Mouse (Mus musculus) embryonic facial prominence, embryonic 15.5 days (tissue): Measurements from ENCODE around the gene Foxo1. TPM values are rescaled to one million over a fixed set of nuclear protein-coding genes. Genes with fewer than 3 reads are reported as not detected.

ENCODE experiments used
- ATAC-seq: fragments of 200-750 bp; cut with Nextera tagmentation; 2 replicates; pipeline ENCODE4 v1.8.0; 2017; ENCODE audit warnings: low read depth, moderate TSS enrichment; ENCODE audit not compliant: insufficient number of reproducible peaks, low FRiP score, low TSS enrichment
- H3K27ac ChIP-seq: fragments of 300-500 bp; sonication (generic); replicated peaks from 2 replicates; pipeline ENCODE4 v1.5.1; 2015; ENCODE audit warnings: mild to moderate bottlenecking, inconsistent platforms
- H3K27me3 ChIP-seq: fragments of 300-500 bp; sonication (generic); 2 replicates; pipeline ENCODE4 v1.6.1; 2015; ENCODE audit warnings: inconsistent platforms
- H3K36me3 ChIP-seq: fragments of 300-500 bp; sonication (generic); 2 replicates; pipeline ENCODE4 v1.6.1; 2015; ENCODE audit warnings: mild to moderate bottlenecking, inconsistent platforms
- H3K4me1 ChIP-seq: fragments of 300-500 bp; sonication (generic); 2 replicates; pipeline ENCODE4 v1.6.1; 2015; ENCODE audit warnings: inconsistent platforms
- H3K4me2 ChIP-seq: fragments of 300-500 bp; sonication (generic); replicated peaks from 2 replicates; pipeline ENCODE4 v1.6.1; 2015; ENCODE audit warnings: mild to moderate bottlenecking, inconsistent platforms
- H3K4me3 ChIP-seq: fragments of 300-500 bp; sonication (generic); replicated peaks from 2 replicates; pipeline ENCODE4 v1.5.1; 2015; ENCODE audit warnings: mild to moderate bottlenecking, inconsistent platforms
- H3K9ac ChIP-seq: fragments of 300-500 bp; sonication (generic); 2 replicates; pipeline ENCODE4 v1.6.1; 2015; ENCODE audit warnings: inconsistent platforms
- H3K9me3 ChIP-seq: fragments of 300-500 bp; sonication (generic); replicated peaks from 2 replicates; pipeline ENCODE4 v1.6.1; 2016; ENCODE audit warnings: inconsistent platforms
- WGBS: fragments of 180-500 bp; shearing (Covaris S2); methylation state at CpG from one replicate; pipeline ENCODE4 v1.1.7; 2015; 5-methylcytosine and 5-hydroxymethylcytosine counted together
- polyA plus RNA-seq: library from polyadenylated mRNA; unstranded; fragments of >200 nt; fragmentation: Nextera tagmentation; extraction: Ambion mirVana; gene quantifications from 2 replicates; pipeline ENCODE4 v1.2.1, GENCODE M21; 2015

The Foxo1 gene
- polyA plus RNA-seq, 1 experiment from 2014 or later = 8.2 TPM

DNA sequence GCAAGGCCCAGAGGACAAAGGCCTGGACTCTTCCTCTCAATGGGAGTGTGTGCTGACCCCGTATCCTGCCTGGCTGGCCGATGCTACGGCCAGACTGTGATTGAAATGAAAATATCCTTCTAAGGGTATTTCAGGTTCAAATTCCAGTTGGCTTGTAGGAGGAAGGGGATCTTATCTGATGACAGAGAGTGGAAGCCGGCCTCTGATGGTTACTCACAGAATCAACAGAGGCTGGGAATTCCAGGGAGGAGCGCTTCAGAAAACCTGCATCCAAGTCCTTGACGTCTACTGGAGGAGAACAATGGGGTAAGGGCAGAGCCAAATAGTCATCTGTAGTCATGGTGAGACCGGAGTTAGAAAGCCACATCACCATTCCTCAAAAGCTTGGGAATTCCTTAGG lies 115.2 kb downstream of the Foxo1 start:
- no peak for ATAC-seq
- H3K4me3 ChIP-seq = no peak overlapping the region
- H3K4me2 ChIP-seq = no peak overlapping the region
- H3K4me1 ChIP-seq = no peaks in the 10 kb centered on the region
- H3K9ac ChIP-seq = no peak overlapping the region
- H3K36me3 ChIP-seq = no peaks in the 10 kb centered on the region
- WGBS = 77% methylated on average over 7 of the region's 7 CpGs
- no peaks in the 10 kb centered on the region for H3K9me3 ChIP-seq
- peaks cover 11% of the 10 kb centered on the region; the same call in 1 of the 2 replicates for H3K27me3 ChIP-seq
- H3K27ac ChIP-seq = no peak overlapping the region

DNA sequence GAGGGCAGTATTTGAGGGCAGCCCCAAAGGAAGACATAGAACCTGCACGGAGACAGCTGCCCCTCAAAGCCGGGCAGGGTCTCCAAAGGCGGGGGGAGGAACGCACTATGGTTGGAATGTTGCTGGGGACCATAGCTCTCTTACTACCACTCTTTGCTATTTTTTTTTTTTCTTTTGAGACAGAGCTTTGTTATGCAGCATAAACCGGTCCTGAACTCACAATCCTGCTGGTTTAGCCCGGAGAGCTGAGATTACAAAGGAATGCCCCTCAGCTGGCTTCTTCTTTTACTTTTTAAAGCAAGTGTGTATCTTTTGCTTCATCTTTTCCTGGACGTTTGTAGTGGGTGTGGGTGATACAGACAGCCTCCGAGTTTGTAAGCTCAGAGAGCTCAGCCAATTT lies 118.2 kb downstream of the Foxo1 start:
- Histone ChIP-seq H3K4me2 (no peak overlapping the region), H3K9ac (no peak overlapping the region), H3K4me3 (no peak overlapping the region), H3K36me3 (no peaks in the 10 kb centered on the region), H3K4me1 (no peaks in the 10 kb centered on the region), H3K27me3 (peaks cover 14% of the 10 kb centered on the region; the same call in 1 of the 2 replicates), H3K27ac (no peak overlapping the region), H3K9me3 (no peaks in the 10 kb centered on the region)
- WGBS = 38% methylated on average over 8 of the region's 8 CpGs
- ATAC-seq = no peak

DNA sequence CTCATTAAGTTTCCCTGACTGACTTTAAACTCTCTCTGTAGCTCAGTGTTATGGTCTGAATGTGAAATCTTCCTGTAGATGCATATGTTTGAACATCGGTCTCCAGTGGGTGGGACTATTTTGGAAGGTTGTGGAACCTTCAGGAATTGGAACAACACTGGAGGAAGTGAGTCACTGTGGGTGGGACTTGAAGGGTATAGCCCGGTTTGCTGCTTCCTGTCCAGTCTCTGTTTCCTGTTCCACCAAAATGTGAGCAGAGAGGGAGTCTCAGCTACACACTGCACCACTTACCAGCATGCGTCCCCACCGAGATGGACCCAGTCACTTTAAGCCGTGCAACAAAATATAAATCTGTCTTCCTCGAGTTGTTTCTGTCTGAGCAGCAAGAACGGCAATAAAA lies 122.2 kb downstream of the Foxo1 start:
- Histone ChIP-seq H3K9me3 (no peaks in the 10 kb centered on the region), H3K36me3 (no peaks in the 10 kb centered on the region), H3K27me3 (peaks cover 14% of the 10 kb centered on the region; the same call in 1 of the 2 replicates), H3K27ac (no peak overlapping the region; the same call in 1 of the 2 replicates), H3K4me3 (no peak overlapping the region), H3K9ac (no peak overlapping the region), H3K4me2 (no peak overlapping the region), H3K4me1 (no peaks in the 10 kb centered on the region; the same call in 1 of the 2 replicates)
- no peak for ATAC-seq
- 86% methylated on average over 7 of the region's 7 CpGs for WGBS

DNA sequence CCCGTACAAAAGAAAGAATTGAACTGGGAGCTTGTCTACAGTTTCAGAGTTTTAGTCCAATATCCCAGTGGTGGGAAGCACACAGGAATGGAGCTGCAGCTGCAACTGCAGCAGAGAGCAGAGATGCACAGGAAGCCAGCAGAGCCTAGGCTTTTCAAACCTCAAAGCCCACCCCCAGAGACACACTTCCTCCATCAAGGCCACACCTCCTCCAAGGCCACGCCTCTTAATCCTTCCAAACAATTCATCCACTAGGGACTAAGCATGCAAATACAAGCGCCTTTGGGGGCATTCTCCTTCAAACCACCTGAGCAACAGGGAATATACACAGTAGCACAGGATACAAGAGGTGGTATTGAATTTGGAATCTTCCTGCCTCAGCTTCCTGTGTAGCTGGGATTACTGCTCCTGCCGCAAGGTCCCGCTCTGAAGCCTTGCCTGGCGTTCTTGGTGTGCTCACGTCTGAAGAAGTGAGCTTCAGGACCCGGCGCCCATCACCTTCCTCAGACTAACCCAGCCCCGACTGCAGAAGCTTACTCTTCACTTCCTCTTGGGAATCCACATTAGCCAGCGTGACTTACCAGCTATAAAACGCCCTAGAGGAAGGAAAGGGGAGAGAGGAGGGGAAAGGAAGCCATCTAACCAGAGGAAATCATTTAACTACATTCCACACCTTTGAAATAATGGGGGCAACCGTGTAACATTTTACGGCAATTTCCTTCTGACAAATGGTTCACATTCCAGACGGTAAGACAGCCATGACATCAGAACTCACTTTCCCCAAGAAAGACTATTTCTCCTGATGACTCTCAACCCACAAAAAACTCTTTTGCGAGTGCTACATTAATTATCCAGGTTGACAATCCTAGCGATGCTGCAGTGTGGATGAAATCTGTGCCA lies 122.9 kb downstream of the Foxo1 start:
- Histone ChIP-seq H3K4me1 (no peaks in the 10 kb centered on the region; the same call in 1 of the 2 replicates), H3K9ac (no peak overlapping the region), H3K9me3 (no peaks in the 10 kb centered on the region), H3K27ac (no peak overlapping the region; the same call in 1 of the 2 replicates), H3K4me3 (no peak overlapping the region), H3K27me3 (peaks cover 9% of the 10 kb centered on the region; the same call in 1 of the 2 replicates), H3K36me3 (no peaks in the 10 kb centered on the region), H3K4me2 (no peak overlapping the region)
- 62% methylated on average over 17 of the region's 17 CpGs for WGBS
- no peak for ATAC-seq

DNA sequence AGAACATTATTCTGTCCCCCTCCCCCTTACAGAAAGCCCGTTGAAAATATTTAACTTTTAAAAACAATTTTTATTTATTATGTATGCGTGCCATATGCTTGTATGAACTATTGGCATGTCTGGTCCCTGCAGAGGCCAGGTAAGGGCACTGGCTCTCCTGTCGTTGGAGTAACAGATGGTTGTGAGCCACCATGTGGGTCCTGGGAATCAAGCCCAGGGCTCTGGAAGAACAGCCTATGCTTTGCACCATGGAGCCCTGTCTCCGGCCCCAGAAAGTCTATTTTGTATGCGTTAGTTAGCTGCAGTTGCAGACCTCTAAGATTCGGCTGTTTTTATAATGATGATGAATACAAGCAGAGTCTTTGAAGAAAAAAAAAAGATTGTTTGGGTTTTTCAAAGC lies 123.8 kb downstream of the Foxo1 start:
- Histone ChIP-seq H3K27me3 (0 out of 2 replicates have a peak, but pooled peaks cover 6% of the 10 kb centered on the region), H3K9ac (no peak overlapping the region), H3K36me3 (no peaks in the 10 kb centered on the region), H3K9me3 (no peaks in the 10 kb centered on the region), H3K27ac (no peak overlapping the region), H3K4me3 (no peak overlapping the region), H3K4me2 (no peak overlapping the region), H3K4me1 (no peaks in the 10 kb centered on the region; the same call in 1 of the 2 replicates)
- ATAC-seq = no peak
- 61% methylated on average over 6 of the region's 6 CpGs for WGBS

DNA sequence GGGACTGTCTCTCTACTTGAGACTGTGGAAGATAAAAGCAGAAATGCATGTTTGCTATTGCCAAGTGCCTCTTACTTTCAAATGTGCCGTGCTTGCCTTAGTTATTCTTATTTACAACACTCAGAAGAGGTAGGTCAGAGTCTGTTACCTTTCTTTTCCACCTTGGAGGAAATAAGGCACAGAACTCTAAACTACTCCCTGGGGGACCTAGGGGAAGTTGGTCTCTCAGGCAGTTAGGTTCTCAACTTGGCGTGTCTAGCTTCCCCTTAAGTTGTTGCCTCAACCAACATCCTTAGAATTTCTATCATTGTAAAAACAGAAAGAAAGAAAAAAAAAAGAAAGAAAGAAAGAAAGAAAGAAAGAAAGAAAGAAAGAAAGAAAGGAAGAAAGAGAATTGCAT lies 124.4 kb downstream of the Foxo1 start:
- WGBS = 75% methylated on average over 2 of the region's 2 CpGs
- no peak overlapping the region for H3K4me3 ChIP-seq
- no peaks in the 10 kb centered on the region for H3K36me3 ChIP-seq
- 0 out of 2 replicates have a peak, but pooled peaks cover 3% of the 10 kb centered on the region for H3K27me3 ChIP-seq
- no peak overlapping the region for H3K9ac ChIP-seq
- no peaks in the 10 kb centered on the region; the same call in 1 of the 2 replicates for H3K4me1 ChIP-seq
- no peaks in the 10 kb centered on the region for H3K9me3 ChIP-seq
- ATAC-seq = no peak
- no peak overlapping the region for H3K27ac ChIP-seq
- H3K4me2 ChIP-seq = no peak overlapping the region

DNA sequence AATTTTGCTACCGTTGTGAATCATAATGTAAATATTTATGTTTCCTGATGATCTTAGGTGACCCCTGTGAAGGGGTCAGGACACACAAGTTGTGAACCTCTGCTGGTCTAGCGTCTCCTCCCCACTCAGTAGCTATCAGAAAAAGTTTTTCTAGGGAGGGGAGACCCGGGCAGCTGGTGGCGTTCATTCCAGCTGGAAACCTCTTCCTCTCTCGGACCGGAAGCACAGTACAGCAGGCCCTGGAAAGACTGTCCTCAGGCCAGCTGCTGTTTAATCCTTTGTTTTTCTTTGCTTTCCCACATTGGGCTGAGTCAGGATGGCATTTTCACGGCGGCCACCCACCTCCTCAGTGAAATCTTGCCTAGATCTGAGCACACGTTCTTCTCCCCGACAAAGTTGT lies 125.0 kb downstream of the Foxo1 start:
- no peaks in the 10 kb centered on the region; the same call in 1 of the 2 replicates for H3K4me1 ChIP-seq
- H3K36me3 ChIP-seq = no peaks in the 10 kb centered on the region
- 0 out of 2 replicates have a peak, but pooled peaks cover 3% of the 10 kb centered on the region for H3K27me3 ChIP-seq
- H3K27ac ChIP-seq = no peak overlapping the region
- H3K4me2 ChIP-seq = no peak overlapping the region
- H3K4me3 ChIP-seq = no peak overlapping the region
- WGBS = 68% methylated on average over 10 of the region's 10 CpGs
- no peaks in the 10 kb centered on the region for H3K9me3 ChIP-seq
- no peak overlapping the region for H3K9ac ChIP-seq
- no peak for ATAC-seq

DNA sequence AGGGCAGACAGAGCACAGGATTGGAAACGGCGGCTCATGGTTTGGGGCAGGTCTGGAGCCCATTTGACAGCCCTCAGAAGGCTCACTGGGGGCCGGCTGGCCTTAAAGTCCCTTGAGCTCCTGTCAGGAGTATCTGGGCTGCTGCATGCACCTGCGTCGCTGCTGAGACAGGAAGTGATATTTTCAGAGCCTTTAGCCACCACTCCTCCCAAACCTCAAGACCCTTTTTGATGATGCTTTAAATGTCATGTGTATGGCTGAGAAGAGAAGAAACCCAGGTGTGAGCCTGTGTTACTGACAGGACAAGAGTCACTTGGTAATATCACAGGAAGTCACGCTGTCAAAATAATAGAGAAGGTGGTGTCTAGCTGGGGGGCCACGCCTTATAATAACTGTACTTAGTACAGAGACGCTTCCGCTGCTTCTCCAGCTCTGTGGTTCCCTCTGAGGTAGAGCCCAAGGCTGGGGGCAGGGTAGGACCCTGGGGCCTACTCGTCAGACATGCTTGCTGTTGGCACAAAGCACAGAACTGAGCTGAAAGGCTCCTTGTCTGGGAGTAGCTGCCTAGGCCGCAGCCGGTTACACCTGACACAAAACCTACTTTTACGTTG lies 128.1 kb downstream of the Foxo1 start:
- Histone ChIP-seq H3K27me3 (no peaks in the 10 kb centered on the region), H3K4me2 (no peak overlapping the region), H3K36me3 (no peaks in the 10 kb centered on the region), H3K4me1 (peaks cover 7% of the 10 kb centered on the region), H3K4me3 (no peak overlapping the region), H3K27ac (no peak overlapping the region), H3K9ac (no peak overlapping the region), H3K9me3 (no peaks in the 10 kb centered on the region)
- 72% methylated on average over 13 of the region's 13 CpGs for WGBS
- ATAC-seq = no peak

DNA sequence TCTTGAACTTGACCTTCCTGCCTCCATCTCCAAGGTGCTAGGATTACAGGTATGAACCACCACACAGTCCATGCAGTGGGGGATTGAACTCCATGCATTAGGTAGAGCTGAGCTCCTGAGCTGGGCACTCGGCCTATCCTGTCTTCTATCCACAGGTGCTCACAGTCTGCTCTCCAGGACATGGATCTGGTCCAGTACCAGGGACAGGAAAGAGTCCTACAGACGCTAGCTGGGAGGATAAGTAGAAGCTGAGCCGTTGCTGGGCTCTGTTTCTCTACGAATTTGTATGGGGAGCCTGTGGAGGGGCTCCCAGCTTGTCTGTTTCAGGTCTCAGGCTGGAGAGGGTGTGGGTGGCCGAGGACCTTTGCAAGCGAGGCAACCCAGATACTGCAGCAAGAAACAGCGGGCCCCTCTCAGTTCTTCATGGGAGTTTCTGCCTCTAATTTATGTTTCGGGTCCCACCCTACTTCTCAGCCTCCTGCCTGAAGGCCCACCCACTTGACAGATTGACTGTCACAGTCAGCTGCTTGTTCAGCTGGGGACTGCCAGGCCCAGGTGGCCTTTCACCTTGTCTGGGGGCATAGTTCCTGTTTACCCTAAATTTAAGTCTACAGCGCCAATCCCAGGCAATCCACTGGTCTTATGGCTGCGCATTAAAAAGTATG lies 128.9 kb downstream of the Foxo1 start:
- Histone ChIP-seq H3K4me3 (no peak overlapping the region), H3K9me3 (no peaks in the 10 kb centered on the region), H3K9ac (no peak overlapping the region), H3K36me3 (no peaks in the 10 kb centered on the region), H3K4me1 (peaks cover 13% of the 10 kb centered on the region), H3K4me2 (no peak overlapping the region), H3K27ac (no peak overlapping the region), H3K27me3 (no peaks in the 10 kb centered on the region)
- WGBS = 77% methylated on average over 10 of the region's 10 CpGs
- ATAC-seq = no peak

DNA sequence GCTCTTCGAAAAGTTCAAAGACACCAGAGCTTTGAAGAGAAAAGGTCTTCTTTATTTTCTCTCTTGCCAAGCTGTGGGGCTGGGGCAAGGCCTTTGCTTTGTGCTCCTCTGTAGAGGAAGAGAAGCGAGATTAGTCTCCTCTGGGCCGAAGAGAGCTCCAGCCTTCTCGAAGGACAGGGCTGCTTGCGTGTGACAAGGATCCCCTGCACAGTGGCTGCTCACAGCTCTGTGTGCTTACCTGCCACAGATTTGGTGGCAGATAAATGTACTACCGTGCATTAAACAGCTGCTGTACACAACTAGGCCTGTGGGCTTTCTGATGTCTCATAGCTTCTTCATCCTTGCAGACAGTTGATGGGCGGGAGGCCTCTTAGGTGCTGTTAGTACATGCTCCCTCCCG lies 129.8 kb downstream of the Foxo1 start:
- no peak for ATAC-seq

More for the DNA sequence above, 129.8 kb downstream of the Foxo1 start:
- Histone ChIP-seq H3K27ac (no peak overlapping the region), H3K27me3 (no peaks in the 10 kb centered on the region), H3K9me3 (no peaks in the 10 kb centered on the region), H3K9ac (no peak overlapping the region), H3K4me2 (no peak overlapping the region), H3K4me3 (no peak overlapping the region), H3K4me1 (peaks cover 13% of the 10 kb centered on the region), H3K36me3 (no peaks in the 10 kb centered on the region)
- WGBS = 71% methylated on average over 8 of the region's 8 CpGs
